Mouse (Mus musculus) G1E (cell line): ENCODE measurements around the gene Depdc7.

ENCODE experiments used
- CTCF ChIP-seq: IDR thresholded peaks from 2 replicates; pipeline ENCODE4 v1.5.1; 2012; ENCODE audit warnings: low read depth, low read length, inconsistent platforms, mixed read lengths
- GATA1 ChIP-seq: IDR thresholded peaks from 2 replicates; pipeline ENCODE4 v1.6.1; 2012; ENCODE audit warnings: borderline replicate concordance, low read length, inconsistent platforms, mixed read lengths
- GATA2 ChIP-seq: IDR thresholded peaks from 2 replicates; pipeline ENCODE4 v1.6.1; 2012; ENCODE audit warnings: low read depth, low read length, inconsistent platforms, borderline replicate concordance
- POLR2AphosphoS5 ChIP-seq: IDR thresholded peaks from 2 replicates; pipeline ENCODE4 v1.6.1; 2012; ENCODE audit warnings: low read depth, low read length, inconsistent platforms; ENCODE audit not compliant: insufficient replicate concordance
- TAL1 ChIP-seq: conservative IDR thresholded peaks from 2 replicates; pipeline ENCODE4 v1.6.1; 2012; ENCODE audit warnings: low read depth, low read length, inconsistent platforms, mixed read lengths

DNA sequence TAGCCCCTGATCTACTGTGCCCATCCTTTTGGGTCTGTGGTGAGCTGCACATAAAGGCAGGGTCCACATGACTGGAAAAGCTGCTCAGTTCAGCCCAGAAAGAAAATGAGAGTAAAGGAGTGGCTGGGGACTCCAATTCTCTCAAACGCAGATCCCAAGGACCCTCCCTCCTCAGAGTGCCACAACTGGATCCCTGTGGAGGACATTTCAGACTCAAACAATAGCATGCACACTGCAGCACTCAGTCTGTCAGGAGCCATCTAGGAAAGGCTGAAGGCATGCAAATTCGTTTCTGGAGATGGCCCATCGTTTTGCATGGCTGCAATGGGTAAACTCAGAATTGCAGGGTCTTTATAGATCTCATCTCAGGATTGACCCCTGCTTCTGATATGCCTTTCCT is 39.5 kb downstream of the Depdc7 start:
- TF ChIP-seq CTCF (no peak), GATA1 (no peak), TAL1 (no peak), POLR2AphosphoS5 (no peak), GATA2 (no peak)
